Mouse (Mus musculus): ENCODE measurements around the gene Tdrd5. TPM values are rescaled to one million over a fixed set of nuclear protein-coding genes. Genes with fewer than 3 reads are reported as not detected.
"Not testable (repeated sequence)": the region's sequence is repeated elsewhere in the genome, so short reads cannot be mapped to it uniquely, and the experiment has no call there.

The Tdrd5 gene
- polyA plus RNA-seq, 1 experiment: not detected

- TF ChIP-seq CTCF (IDR thresholded peaks at IDR 0.05; ENCODE audit: extremely low read depth, insufficient read length, insufficient replicate concordance, low read depth, low read length) (no peak), POLR2A (IDR thresholded peaks at IDR 0.05; ENCODE audit: low read depth, low read length) (no peak)
- H3K4me3 ChIP-seq (ENCODE audit: low read depth, low read length): no peak overlapping the region
- 84% methylated on average over 9 of the region's 9 CpGs for WGBS
- no peak overlapping the region for H3K27ac ChIP-seq (ENCODE audit: insufficient read depth, low read depth, low read length)
- no peaks in the 10 kb centered on the region for H3K27me3 ChIP-seq (ENCODE audit: control insufficient read depth, insufficient read depth, low read length)
- no peaks in the 10 kb centered on the region for H3K36me3 ChIP-seq (ENCODE audit: control insufficient read depth, insufficient read depth, low read length)
- no peaks in the 10 kb centered on the region for H3K4me1 ChIP-seq (ENCODE audit: control insufficient read depth, insufficient read depth, insufficient read length, low read length)
Measured at GRCm38 (mm10) chr1:156323126-156323525, 19.7 kb upstream of the Tdrd5 start.

- H3K4me3 ChIP-seq (ENCODE audit: low read depth, low read length): no peak within 1 kb of the TSS
- H3K36me3 ChIP-seq (ENCODE audit: control insufficient read depth, insufficient read depth, low read length): no peaks in the 10 kb centered on the region
- peaks cover 7% of the 10 kb centered on the region for H3K27me3 ChIP-seq (ENCODE audit: control insufficient read depth, insufficient read depth, low read length)
- TF ChIP-seq POLR2A (IDR thresholded peaks at IDR 0.05; ENCODE audit: low read depth, low read length) (no peak), CTCF (IDR thresholded peaks at IDR 0.05; ENCODE audit: extremely low read depth, insufficient read length, insufficient replicate concordance, low read depth, low read length) (no peak)
- H3K4me1 ChIP-seq (ENCODE audit: control insufficient read depth, insufficient read depth, insufficient read length, low read length): no peaks in the 10 kb centered on the region
- no peak within 1 kb of the TSS for H3K27ac ChIP-seq (ENCODE audit: insufficient read depth, low read depth, low read length)
- 8% methylated on average over 29 of the region's 29 CpGs for WGBS
Measured at GRCm38 (mm10) chr1:156310630-156311029, 7.2 kb upstream of the Tdrd5 start, which contains the start of gene Nphs2. Gene Nphs2, plus strand, starts transcription at chr1:156310727.

GRCm38 (mm10) chr1:156308595-156308994, 5.1 kb upstream of the Tdrd5 start:
- WGBS: 72% methylated on average over 1 of the region's 1 CpGs
- TF ChIP-seq CTCF (IDR thresholded peaks at IDR 0.05; ENCODE audit: extremely low read depth, insufficient read length, insufficient replicate concordance, low read depth, low read length): no peak
- Histone ChIP-seq H3K36me3 (ENCODE audit: control insufficient read depth, insufficient read depth, low read length) (no peaks in the 10 kb centered on the region), H3K4me1 (ENCODE audit: control insufficient read depth, insufficient read depth, insufficient read length, low read length) (no peaks in the 10 kb centered on the region), H3K27me3 (ENCODE audit: control insufficient read depth, insufficient read depth, low read length) (peaks cover 11% of the 10 kb centered on the region), H3K27ac (ENCODE audit: insufficient read depth, low read depth, low read length) (no peak overlapping the region), H3K4me3 (ENCODE audit: low read depth, low read length) (no peak overlapping the region)

GRCm38 (mm10) chr1:156290016-156290415, 13.4 kb downstream of the Tdrd5 start:
- Histone ChIP-seq H3K36me3 (ENCODE audit: control insufficient read depth, insufficient read depth, low read length) (no peaks in the 10 kb centered on the region), H3K27ac (ENCODE audit: insufficient read depth, low read depth, low read length) (no peak overlapping the region), H3K27me3 (ENCODE audit: control insufficient read depth, insufficient read depth, low read length) (no peaks in the 10 kb centered on the region), H3K4me1 (ENCODE audit: control insufficient read depth, insufficient read depth, insufficient read length, low read length) (no peaks in the 10 kb centered on the region), H3K4me3 (ENCODE audit: low read depth, low read length) (no peak overlapping the region)
- no peak for TF ChIP-seq POLR2A (IDR thresholded peaks at IDR 0.05; ENCODE audit: low read depth, low read length)
- no peak for TF ChIP-seq CTCF (IDR thresholded peaks at IDR 0.05; ENCODE audit: extremely low read depth, insufficient read length, insufficient replicate concordance, low read depth, low read length)
- 95% methylated on average over 6 of the region's 6 CpGs for WGBS

- not testable (repeated sequence) for H3K27me3 ChIP-seq (ENCODE audit: control insufficient read depth, insufficient read depth, low read length); H3K27ac ChIP-seq (ENCODE audit: insufficient read depth, low read depth, low read length); H3K4me3 ChIP-seq (ENCODE audit: low read depth, low read length); H3K36me3 ChIP-seq (ENCODE audit: control insufficient read depth, insufficient read depth, low read length); H3K4me1 ChIP-seq (ENCODE audit: control insufficient read depth, insufficient read depth, insufficient read length, low read length)
- 60% methylated on average over 10 of the region's 10 CpGs for WGBS
Measured at GRCm38 (mm10) chr1:156289222-156289587, 14.3 kb downstream of the Tdrd5 start.

DNA sequence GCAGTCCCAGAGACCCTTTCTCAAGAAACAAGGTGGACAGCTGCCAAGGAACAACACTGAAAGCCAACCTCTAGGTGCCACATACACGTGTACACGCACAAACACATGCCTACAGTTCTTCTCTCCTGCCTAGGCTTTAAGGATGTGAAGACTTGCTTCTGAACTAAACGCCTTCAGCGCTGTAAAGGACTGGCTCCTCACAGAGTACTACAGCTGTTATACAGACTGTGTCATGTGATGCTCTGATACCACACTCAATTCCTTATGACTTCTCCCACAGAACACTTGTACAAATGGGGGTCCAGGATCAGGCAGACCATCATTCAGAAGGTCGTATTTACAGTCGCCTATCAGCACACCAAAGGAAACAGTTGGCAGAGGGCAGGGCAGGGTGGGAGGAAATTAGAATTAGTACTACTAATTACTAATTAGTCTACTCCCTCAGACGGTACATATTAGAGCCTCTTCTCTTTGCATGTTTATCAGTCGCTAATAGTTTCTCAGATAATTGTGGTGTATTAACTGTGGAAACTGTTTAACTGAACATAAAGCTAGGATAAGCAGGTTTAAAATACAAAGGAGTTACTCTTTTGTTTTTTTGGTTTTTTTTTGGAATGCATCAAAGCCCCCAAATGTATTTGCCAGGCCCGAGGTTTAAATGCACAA, 14.8 kb downstream of the Tdrd5 start:
- H3K27me3 ChIP-seq (ENCODE audit: control insufficient read depth, insufficient read depth, low read length): no peaks in the 10 kb centered on the region
- WGBS: 82% methylated on average over 9 of the region's 9 CpGs
- no peaks in the 10 kb centered on the region for H3K36me3 ChIP-seq (ENCODE audit: control insufficient read depth, insufficient read depth, low read length)
- TF ChIP-seq CTCF (IDR thresholded peaks at IDR 0.05; ENCODE audit: extremely low read depth, insufficient read length, insufficient replicate concordance, low read depth, low read length) (no peak), POLR2A (IDR thresholded peaks at IDR 0.05; ENCODE audit: low read depth, low read length) (no peak)
- no peaks in the 10 kb centered on the region for H3K4me1 ChIP-seq (ENCODE audit: control insufficient read depth, insufficient read depth, insufficient read length, low read length)
- H3K27ac ChIP-seq (ENCODE audit: insufficient read depth, low read depth, low read length): no peak overlapping the region
- no peak overlapping the region for H3K4me3 ChIP-seq (ENCODE audit: low read depth, low read length)

DNA sequence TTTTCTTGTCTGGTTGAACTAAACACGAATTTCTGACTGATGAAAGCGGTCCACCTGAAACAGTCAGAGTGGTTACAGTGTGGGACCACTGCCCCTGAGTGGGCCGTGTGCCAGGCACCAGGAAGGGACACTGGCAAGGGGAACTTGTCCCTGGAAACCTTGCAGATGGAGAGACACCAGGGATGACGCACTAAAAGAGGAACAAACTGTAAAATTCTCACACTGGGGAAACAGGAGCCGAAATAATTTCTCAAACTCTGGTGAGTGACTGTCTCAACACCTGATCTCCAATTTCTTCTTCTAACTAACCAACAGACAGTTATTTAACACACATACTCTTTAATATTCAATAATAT, 17.9 kb downstream of the Tdrd5 start:
- WGBS: 80% methylated on average over 5 of the region's 5 CpGs
- no peak overlapping the region for H3K4me3 ChIP-seq (ENCODE audit: low read depth, low read length)
- H3K27me3 ChIP-seq (ENCODE audit: control insufficient read depth, insufficient read depth, low read length): no peaks in the 10 kb centered on the region
- H3K27ac ChIP-seq (ENCODE audit: insufficient read depth, low read depth, low read length): no peak overlapping the region
- no peaks in the 10 kb centered on the region for H3K36me3 ChIP-seq (ENCODE audit: control insufficient read depth, insufficient read depth, low read length)
- no peaks in the 10 kb centered on the region for H3K4me1 ChIP-seq (ENCODE audit: control insufficient read depth, insufficient read depth, insufficient read length, low read length)
- TF ChIP-seq POLR2A (IDR thresholded peaks at IDR 0.05; ENCODE audit: low read depth, low read length): no peak
- no peak for TF ChIP-seq CTCF (IDR thresholded peaks at IDR 0.05; ENCODE audit: extremely low read depth, insufficient read length, insufficient replicate concordance, low read depth, low read length)

Measured in small intestine, adult 2 months (tissue).